Mouse (Mus musculus): ENCODE results near the gene Cnppd1.

Cnppd1 gene

GRCm38 (mm10) chr1:75142301-75143261, at the start of gene Cnppd1, which contains the start of gene Retreg2:
Gene Cnppd1, minus strand, starts transcription at chr1:75142711.
Gene Retreg2, plus strand, starts transcription at chr1:75142778.
- DNase-seq: peak; percentile 94 to 95

GRCm38 (mm10) chr1:75191622-75192402, 49.3 kb upstream of the Cnppd1 start, which contains the start of the genes Ankzf1 and Atg9a:
Gene Ankzf1, plus strand, starts transcription at chr1:75192151.
Gene Atg9a, minus strand, starts transcription at chr1:75192196.
- DNase-seq: peak; percentile 82 to 89

- DNase-seq: no peak
Measured at GRCm38 (mm10) chr1:75191258-75191621, 48.7 kb upstream of the Cnppd1 start.

GRCm38 (mm10) chr1:75190577-75190976, 48.1 kb upstream of the Cnppd1 start:
- DNase-seq: no peak

- no peak for DNase-seq
Measured at GRCm38 (mm10) chr1:75187914-75188483, 45.5 kb upstream of the Cnppd1 start.

- no peak for DNase-seq
Measured at GRCm38 (mm10) chr1:75187126-75187525, 44.6 kb upstream of the Cnppd1 start.

GRCm38 (mm10) chr1:75185495-75185894, 43.0 kb upstream of the Cnppd1 start:
- no peak for DNase-seq

GRCm38 (mm10) chr1:75182160-75182559, 39.6 kb upstream of the Cnppd1 start:
- no peak for DNase-seq

GRCm38 (mm10) chr1:75181377-75181870, 38.9 kb upstream of the Cnppd1 start:
- DNase-seq: no peak

- DNase-seq: no peak
Measured at GRCm38 (mm10) chr1:75180741-75181140, 38.2 kb upstream of the Cnppd1 start.

- peak; percentile 67 to 76 for DNase-seq
Measured at GRCm38 (mm10) chr1:75180105-75180590, 37.6 kb upstream of the Cnppd1 start, which contains the start of gene Abcb6. Gene Abcb6, minus strand, starts transcription at chr1:75180392.

GRCm38 (mm10) chr1:75179334-75180104, 37.0 kb upstream of the Cnppd1 start:
- no peak for DNase-seq

- peak; percentile 98 to 99 for DNase-seq
Measured at GRCm38 (mm10) chr1:75168472-75169464, 26.3 kb upstream of the Cnppd1 start, which contains the start of gene Zfand2b. Gene Zfand2b, plus strand, starts transcription at chr1:75168646.

- no peak for DNase-seq
Measured at GRCm38 (mm10) chr1:75168093-75168471, 25.6 kb upstream of the Cnppd1 start.

- no peak for DNase-seq
Measured at GRCm38 (mm10) chr1:75160256-75160617, 17.7 kb upstream of the Cnppd1 start.

- no peak for DNase-seq
Measured at GRCm38 (mm10) chr1:75159540-75160255, 17.2 kb upstream of the Cnppd1 start.

- no peak for DNase-seq
Measured at GRCm38 (mm10) chr1:75158990-75159389, 16.5 kb upstream of the Cnppd1 start.

- no peak for DNase-seq
Measured at GRCm38 (mm10) chr1:75155837-75156236, 13.3 kb upstream of the Cnppd1 start.

GRCm38 (mm10) chr1:75148727-75149126, 6.2 kb upstream of the Cnppd1 start:
- DNase-seq: no peak

Measured in spleen, adult 18-20 months (tissue).